Mouse (Mus musculus): ENCODE data around the gene Spata45.

GRCm38 (mm10) chr1:191068377-191068776, 31.9 kb downstream of the Spata45 start:
- TF ChIP-seq CTCF (IDR thresholded peaks at IDR 0.05; ENCODE audit: low read depth) (no peak; the same call in 1 of the 2 replicates), EP300 (IDR thresholded peaks at IDR 0.05; ENCODE audit: low read depth) (no peak)

Measured in heart, postnatal 0 days (tissue).